Mouse (Mus musculus) lung, postnatal 0 days (tissue): ENCODE measurements around the gene Sccpdh.

Experiments
- CTCF ChIP-seq: IDR thresholded peaks from 2 replicates; pipeline ENCODE4 v1.5.1; 2016; ENCODE audit warnings: antibody characterized with exemption, mild to moderate bottlenecking
- EP300 ChIP-seq: IDR thresholded peaks from 2 replicates; pipeline ENCODE4 v1.6.1; 2016; ENCODE audit warnings: antibody characterized with exemption, mild to moderate bottlenecking, control low read depth

GRCm38 (mm10) chr1:179645980-179646268, 22.1 kb upstream of the Sccpdh start:
- TF ChIP-seq CTCF (no peak), EP300 (no peak)
